Mouse (Mus musculus): ENCODE results near the gene Iqsec1.
"Not testable (repeated sequence)": the region's sequence is repeated elsewhere in the genome, so short reads cannot be mapped to it uniquely, and the experiment has no call there.

Iqsec1 gene

DNA sequence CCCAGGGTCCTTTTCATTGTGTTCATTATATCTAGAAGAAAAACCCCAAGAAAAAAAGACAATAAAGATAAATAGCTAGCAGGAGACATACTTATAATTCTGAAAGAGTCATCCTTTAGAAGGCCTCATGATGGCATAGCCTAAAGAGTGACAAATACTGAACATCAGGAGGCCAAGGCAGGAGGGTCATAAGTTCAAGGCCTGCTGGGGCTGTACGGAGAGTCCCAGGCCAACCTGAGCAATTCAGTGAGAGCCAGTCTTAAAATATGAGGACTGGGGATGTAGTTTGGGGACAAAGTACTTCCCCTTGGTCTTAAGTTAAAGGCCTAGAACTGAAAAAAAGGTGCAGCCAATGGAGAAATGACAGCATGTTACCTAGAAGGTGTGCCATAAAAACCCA lies 301.7 kb downstream of the Iqsec1 start:
- no peak for DNase-seq (ENCODE audit: extremely low spot score, low read depth, low spot score)

DNA sequence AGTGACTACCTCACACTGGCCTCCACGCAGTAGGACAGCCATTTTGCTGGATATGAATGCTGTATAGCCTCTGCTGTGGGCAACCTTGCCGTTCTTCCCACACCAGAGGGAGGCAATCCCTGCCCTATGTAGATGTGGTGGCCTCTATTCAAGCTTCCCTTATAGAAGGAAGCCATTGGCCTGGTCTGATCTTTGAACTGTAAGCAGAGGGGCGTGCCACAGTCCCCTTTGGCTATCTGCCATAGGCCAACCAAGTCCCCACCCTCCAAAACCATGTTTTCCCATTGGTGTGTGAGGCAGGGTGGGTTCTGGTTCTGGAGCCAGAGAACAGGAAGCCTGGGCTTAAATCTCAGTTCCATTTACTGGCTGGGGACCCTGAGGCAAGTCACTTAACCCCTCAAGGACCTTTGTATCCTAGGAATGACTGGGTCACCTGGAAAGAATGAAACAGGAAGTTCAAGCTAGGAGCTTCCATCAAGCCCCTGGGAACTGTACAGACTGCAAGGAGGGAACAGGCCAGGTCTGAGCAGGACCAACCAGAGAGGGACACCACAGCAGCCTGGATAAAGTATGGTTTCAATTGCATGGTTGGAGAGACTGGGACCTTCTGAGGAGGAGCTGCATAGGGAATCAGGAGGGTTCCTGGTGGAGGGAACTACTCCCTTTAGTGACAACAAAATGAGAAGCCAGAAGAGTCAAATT lies 304.5 kb downstream of the Iqsec1 start:
- DNase-seq (ENCODE audit: extremely low spot score, low read depth, low spot score): no peak

DNA sequence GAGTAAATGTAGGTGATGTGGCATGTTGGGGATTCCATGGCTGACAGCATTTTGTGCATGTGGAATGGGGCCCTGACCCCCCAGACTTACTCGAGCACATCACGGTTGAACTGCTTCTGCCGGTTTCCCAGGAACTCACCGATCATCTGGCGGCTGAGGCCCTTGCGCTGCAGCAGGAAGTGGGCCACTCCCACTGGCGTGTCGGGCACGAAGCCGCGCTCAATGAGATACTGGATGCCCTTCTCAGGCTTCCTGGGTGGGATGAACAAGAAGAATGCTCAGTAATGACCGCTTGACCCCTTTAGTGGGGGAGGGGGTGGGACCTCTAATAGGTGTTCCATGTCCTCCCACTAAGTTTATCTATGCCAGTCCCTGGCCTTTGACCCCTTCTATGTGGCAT lies 308.1 kb downstream of the Iqsec1 start:
- no peak for DNase-seq (ENCODE audit: extremely low spot score, low read depth, low spot score)

DNA sequence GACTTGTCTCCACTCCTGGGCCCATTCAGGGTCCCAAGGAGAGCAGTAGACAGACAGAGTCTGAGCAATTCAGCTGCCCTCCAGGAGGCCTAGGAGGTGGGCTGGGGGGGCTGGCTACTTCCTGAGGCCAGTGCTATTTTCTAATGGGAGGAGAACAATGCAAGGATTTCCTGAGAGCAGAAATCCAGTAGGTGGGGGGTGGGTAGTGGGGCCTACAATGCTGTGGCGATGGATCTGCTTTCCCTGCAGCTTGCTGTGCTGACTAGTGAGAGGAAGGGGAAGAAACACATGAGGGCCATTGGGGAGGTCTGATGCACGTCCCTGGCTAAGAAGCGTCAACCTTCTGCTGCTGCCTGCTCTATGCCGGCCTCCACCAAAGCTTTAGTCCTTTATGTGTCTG lies 309.7 kb downstream of the Iqsec1 start:
- DNase-seq (ENCODE audit: extremely low spot score, low read depth, low spot score): no peak

DNA sequence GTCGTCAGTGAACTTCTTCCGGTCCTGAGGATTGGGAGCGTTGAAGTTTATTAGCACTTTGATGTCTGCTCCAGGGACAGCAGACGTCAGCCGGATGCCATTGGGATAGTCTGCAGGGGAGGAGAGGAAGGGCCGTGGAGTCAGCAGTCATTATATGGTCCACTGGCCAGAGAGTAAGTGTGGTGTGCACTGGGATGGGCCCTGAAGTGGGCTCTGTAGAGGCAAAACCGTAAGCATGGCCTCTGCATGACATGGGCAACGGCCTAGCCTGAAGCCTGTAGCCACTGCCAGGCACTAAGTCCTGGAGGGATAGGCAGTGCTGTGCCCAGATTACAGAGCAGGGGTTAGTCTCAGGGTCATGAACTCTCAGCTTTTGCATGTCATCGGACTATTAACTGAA lies 319.8 kb downstream of the Iqsec1 start:
- no peak for DNase-seq (ENCODE audit: extremely low spot score, low read depth, low spot score)

DNA sequence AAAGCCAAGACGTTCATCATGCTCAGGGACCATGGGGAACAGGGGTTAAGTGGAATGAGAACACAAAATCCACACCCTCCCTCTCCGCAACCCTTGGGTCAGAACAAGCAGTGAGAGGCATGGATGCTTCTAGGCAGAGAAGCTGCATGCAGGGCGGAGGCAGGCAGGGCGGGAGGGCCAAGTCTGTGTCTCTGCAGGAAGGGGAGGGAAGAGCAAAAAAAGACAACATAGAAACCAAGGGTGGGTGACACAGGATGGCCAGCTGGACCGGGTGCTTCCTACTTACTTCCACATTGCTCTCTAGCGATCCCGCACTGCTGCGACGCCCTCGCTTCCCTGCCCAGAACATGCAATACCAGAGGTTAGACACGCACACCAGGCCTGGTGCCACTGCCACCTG lies 324.7 kb downstream of the Iqsec1 start:
- no peak for DNase-seq (ENCODE audit: extremely low spot score, low read depth, low spot score)

DNA sequence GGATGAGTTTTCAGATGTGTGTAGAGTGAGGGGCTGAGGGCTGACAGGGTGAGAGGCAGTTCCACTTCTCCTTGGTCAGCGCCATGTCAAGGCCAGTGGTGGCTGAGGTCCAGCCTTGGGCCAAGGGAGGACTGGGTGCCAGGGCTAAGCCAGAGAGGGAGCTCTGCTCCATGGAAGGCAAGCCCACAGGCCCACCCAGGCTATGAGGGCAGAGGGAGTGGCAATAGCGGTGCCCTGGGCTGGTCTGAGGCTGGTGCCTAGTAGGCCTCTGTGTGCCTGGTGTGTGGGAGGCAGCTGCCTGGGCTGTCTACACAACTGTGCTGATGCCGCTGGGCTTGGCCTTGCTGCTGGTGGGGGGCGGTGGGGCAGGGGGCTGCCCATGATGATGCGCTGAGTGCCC lies 326.3 kb downstream of the Iqsec1 start:
- DNase-seq (ENCODE audit: extremely low spot score, low read depth, low spot score): no peak

DNA sequence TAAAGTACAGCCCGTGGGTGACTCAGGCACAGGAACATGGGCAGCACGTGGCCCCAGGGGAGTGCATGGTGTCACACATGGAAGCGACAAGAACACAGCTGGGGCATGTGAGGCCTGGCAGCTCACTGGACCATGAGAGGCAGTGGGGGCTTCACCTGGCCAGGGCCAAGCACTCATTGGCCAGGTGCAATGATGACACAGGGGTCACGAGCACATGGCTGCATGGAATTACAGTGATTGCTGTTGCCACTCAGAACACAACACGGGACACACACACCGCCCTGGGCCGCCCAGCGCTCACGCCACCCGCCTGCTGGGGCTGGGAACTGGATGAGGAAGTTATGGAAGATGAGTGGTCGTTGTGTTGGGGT lies 327.5 kb downstream of the Iqsec1 start:
- DNase-seq (ENCODE audit: extremely low spot score, low read depth, low spot score): no peak

DNA sequence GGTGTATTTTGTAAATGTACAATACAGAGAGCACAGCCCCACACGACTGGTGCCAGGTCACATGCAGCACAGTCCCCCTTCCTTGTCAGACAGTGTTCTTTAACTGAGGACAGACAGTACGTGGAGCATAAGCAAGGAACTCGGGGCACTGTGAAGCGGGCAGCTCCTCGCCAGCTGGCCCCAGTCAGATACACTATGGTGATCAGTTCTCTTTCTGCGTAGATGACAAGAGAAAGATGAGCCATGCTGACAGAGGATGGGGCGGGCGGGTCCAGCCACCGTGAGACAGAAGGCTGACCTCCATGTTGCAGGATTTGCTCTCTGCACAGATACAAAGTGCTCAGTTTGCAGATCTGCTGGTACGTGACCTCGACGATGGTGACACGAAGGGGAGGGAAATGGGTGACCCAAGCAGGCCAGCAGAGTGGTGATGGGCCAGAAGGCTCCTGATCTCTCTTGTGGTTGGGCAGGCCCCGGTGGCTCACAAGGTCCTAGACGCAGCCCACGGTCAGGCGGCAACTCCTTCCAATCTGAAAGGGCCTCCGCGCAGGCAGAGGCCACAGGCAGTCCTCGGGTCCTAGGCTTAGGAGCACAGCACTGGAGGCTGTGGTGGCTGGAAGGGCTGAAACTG lies 328.0 kb downstream of the Iqsec1 start:
- DNase-seq (ENCODE audit: extremely low spot score, low read depth, low spot score): no peak

DNA sequence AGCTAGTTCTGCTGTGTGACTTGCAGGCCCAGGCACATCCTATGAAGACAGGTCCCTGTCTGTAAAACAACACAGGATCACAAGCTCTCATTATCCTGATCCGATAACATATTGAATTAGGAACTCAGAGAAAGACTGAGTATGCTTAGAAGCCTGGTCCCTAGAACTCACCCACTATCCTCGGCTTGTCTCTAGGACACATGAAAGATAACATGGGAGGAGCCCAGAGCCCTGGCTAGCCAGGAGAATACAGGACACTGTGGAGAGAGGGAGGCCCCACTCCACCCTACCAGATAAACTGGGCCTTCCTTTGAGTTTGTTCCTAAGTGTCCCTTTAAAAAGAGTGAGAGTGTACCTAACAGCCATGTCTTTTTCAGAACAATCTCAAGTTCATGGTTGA lies 328.6 kb downstream of the Iqsec1 start:
- DNase-seq (ENCODE audit: extremely low spot score, low read depth, low spot score): no peak

DNA sequence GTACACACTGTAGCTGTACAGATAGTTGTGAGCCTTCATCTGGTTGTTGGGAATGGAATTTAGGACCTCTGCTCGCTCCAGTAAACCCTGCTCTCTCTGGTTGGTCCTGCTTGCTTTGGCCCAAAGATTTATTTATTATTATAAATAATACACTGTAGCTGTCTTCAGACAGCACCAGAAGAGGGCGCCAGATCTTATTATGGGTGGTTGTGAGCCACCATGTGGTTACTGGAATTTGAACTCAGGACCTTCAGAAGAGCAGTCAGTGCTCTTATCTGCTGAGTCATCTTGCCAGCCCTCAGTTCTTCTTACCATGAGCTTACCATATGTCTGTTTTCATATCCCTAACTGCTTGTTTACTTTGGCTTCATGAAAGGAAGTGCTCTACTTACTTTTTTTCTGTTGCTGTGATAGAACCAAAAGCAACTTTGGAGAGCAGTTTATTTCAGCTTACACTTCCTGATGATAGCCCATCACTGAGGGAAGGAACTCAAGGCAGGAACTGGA lies 332.1 kb downstream of the Iqsec1 start:
- DNase-seq (ENCODE audit: extremely low spot score, low read depth, low spot score): not testable (repeated sequence)

DNA sequence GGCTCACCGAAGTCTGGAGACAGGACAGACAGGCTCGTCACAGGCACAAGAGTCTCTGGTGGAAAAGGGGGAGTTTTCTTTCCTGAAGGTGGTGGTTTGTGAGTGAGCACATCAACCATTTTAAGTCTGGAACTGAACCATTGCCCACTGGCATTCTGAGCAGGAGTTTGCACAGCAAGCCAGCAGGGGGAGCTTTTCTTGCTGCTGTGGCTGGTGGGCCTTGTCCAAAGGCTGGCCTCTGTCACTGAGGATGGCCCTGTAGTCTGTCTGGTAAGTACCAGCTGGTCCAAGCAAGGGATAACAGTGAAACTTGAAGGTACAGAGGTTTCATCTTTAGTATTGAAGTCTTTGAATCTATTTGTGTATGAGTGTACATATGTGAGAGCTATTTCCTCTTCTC lies 334.7 kb downstream of the Iqsec1 start:
- DNase-seq (ENCODE audit: extremely low spot score, low read depth, low spot score): no peak

DNA sequence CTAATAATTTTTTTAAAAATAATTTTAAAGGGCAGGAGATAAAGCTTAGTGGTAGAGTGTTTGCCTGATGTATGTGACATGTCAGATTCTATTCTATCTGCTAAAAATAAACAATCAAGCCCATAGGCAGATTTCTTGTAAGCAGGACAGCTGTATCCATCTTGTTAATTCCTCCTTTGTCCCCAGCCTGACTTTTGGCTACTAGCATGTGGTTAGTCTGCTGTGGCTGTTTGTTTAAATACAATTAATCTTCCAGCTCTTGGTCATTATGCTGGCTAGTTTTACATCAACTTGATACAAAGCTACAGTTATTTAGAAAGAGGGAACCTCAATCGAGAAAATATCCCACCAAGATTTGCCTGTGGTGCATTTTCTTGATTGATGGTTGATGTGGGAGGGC lies 337.9 kb downstream of the Iqsec1 start:
- DNase-seq (ENCODE audit: extremely low spot score, low read depth, low spot score): no peak

DNA sequence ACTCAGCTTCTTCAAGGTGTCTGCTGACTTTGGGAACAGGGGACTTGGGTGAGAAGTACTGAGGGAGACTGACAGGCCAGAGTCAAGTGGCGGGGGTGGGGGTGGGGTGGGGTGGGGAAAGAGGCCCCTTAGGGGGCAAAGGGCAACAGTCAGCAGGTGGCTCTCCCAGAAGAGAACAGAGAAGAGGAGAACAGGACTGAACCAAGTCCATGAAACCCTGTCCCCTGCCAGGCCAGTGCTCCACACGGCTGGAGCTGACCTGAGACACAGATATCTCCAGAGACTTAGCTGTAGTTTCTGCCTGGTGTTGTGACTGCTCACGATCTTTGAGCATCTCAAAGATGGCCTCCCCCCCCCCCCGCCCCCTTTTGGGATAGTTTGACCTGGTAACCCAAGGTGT lies 339.2 kb downstream of the Iqsec1 start:
- no peak for DNase-seq (ENCODE audit: extremely low spot score, low read depth, low spot score)

DNA sequence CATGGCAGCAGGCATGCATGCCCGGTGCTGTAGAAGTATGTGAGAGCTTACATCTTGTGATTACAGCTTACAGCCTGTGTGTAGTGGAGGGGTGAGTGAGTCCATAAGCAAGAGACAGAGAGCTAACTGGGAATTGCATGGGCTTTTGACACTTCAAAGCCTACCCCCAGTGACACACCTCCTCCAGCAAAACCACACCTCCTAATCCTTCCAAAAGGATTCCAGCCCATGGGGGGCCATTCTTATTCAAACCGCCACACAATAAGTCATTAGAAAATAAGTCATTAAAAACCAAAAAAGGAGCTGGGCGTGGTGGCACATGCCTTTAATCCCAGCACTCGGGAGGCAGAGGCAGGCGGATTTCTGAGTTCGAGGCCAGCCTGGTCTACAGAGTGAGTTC lies 340.1 kb downstream of the Iqsec1 start:
- DNase-seq (ENCODE audit: extremely low spot score, low read depth, low spot score): no peak

DNA sequence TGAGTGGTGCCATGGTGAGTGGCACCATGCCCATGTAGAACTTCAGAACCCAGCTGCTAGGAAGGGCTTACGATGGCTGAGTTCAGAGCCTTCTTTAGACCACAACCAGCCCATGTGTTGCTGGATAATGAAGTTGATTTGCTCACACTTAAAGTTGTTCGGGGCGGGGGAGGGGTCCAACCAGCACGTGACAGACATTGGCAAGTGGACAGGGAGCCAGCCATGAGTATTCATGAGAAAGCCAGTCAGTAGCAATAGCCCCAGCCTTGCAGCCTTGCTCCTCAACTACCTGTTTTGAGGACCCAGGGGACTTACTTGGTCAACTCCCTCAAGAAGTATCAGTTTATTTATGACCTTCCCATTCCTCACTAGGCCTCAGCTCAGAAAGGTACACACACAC lies 343.5 kb downstream of the Iqsec1 start:
- DNase-seq (ENCODE audit: extremely low spot score, low read depth, low spot score): no peak

DNA sequence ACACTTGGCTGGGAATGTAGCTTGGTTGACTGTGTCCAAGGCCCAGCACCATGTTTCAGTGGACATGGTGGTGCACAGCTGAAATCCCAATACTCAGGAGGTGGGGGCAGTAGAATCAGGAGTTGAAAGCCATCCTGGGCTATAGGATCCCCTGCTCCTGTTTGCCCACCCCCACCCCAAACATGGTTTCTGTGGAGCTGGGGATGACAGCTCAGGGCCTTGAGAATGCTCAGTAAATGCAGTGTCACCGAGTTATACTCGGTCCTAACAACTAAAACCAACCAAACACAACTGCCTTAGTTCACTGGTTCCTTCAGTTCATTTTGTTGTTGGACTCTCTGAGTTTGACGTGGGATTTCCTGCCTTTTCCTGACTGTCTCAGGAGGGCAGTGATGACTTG lies 345.4 kb downstream of the Iqsec1 start:
- no peak for DNase-seq (ENCODE audit: extremely low spot score, low read depth, low spot score)

DNA sequence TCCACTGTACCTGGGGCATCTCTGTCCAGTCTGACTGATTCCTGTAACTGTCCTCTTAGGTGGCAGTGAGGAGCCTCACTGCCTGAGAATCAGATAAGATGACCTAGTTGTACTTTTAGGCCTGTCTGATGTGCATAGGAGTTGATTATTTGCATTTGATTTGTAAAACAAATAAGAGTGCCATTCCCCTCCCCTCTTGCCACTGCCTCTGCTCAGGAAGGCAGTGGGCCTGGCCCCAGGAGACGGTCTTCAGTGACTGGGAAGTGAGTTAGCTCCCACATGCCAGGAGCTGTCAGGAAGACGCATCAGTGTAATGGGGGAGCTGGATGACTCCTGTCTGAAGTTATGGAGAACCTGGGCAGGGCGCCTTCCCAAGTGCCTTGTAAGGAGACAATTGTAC lies 352.9 kb downstream of the Iqsec1 start:
- DNase-seq (ENCODE audit: extremely low spot score, low read depth, low spot score): no peak

DNA sequence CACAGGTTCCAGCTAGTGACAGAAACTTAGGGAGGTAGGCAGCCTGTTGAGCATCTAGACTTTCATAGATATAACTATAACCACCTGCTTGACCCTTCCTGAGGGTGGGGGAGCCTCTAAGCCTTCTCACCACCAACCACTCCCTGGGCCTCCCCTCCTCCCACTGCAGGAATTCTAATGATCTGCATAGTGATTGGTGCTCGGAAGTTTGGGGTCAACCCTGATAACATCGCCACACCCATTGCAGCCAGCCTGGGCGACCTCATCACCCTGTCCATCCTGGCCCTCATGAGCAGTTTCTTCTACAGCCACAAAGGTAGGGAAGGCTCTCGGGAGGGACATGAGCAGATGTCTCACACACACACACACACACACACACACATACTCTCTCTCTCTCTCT lies 353.4 kb downstream of the Iqsec1 start:
- DNase-seq (ENCODE audit: extremely low spot score, low read depth, low spot score): no peak

DNA sequence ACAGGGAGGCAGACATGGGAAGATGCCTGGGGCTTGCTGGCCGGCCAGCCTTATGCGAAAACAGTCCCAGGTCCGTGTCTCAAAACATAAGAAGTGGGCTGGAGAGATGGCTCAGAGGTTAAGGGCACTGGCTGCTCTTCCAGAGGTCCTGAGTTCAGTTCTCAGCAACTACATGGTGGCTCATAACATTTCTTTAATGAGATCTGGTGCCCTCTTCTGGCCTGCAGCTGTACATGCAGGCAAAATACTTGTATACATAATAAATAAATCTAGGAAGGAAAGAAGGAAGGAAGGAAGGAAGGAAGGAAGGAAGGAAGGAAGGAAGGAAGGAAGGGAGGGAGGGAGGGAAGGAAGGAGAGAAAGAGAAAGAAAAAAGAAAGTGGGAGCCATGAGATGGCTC lies 356.0 kb downstream of the Iqsec1 start:
- DNase-seq (ENCODE audit: extremely low spot score, low read depth, low spot score): not testable (repeated sequence)

DNA sequence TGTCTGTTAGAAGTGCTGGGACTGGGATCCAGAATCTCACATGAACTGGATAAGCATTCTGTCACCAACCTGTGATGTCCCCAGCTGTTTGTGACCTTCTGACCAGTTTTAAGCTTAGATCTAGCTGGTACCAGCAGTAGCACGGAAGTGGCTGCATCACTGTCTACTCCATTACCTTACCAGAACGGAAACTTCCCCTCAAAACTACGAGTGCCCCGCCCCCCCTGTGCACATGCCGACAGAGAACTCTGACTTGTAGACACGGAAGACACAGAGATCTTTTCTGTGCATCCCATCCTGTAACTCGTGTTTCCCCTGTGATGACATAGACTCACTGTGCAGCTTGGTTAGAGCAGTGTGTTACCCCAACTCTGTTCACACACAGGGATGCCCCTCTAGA lies 358.1 kb downstream of the Iqsec1 start:
- no peak for DNase-seq (ENCODE audit: extremely low spot score, low read depth, low spot score)

DNA sequence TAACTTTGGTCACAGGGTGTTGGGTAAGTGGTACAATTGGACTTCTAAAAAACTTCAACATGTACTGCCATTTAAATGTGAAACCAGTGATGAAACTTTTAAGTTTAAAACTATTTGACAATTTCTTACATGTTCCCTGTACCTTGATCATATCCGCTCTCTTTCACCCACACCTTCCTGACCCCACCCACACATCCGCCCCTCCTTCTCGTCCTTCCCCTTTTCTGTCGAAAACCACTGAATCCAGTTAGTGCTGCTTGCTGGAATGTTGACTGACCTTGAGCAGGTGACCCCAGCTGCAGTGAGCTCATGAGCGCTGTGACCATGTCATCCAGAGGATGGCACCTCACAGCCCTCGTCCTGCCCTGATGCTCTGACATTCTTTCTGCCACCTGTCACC lies 359.0 kb downstream of the Iqsec1 start:
- DNase-seq (ENCODE audit: extremely low spot score, low read depth, low spot score): no peak

DNA sequence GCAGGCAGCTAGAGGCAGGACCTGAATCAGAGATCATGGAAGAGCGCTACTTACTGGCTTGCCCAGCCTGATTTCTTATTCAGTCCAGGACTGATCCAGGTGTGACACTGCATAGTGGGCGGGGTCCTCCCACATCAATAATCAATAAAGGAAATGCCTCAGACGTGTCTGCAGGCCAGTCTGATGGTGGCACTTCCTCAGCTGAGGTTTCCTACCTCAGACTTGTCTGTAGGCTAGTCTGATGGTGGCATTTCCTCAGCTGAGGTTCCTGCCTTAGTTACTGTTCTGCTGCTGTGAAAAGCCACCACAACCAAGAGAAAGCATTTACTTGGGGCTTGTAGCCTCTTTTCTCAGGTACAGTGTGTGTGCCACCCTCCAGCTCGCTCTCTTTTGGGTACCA lies 360.9 kb downstream of the Iqsec1 start:
- DNase-seq (ENCODE audit: extremely low spot score, low read depth, low spot score): no peak

Data from hindlimb bud, embryonic 11.5 days (tissue).